Mouse (Mus musculus) thymus, adult 2 months (tissue): ENCODE measurements around the gene Rab3gap2.

Experiments used
- CTCF ChIP-seq: fragments of 200-500 bp; IDR thresholded peaks from 2 replicates; pipeline ENCODE4 v1.5.1; 2012; ENCODE audit warnings: mild to moderate bottlenecking, control low read depth, low read length, moderate library complexity, borderline replicate concordance; ENCODE audit not compliant: control insufficient read depth, poor library complexity, insufficient read depth; ENCODE audit errors: extremely low read depth
- POLR2A ChIP-seq: fragments of 200-500 bp; IDR thresholded peaks from 2 replicates; pipeline ENCODE4 v1.6.1; 2012; ENCODE audit warnings: mild to moderate bottlenecking, low read length, control low read depth, moderate library complexity; ENCODE audit not compliant: control insufficient read depth, poor library complexity, insufficient read depth; ENCODE audit errors: extremely low read depth

DNA sequence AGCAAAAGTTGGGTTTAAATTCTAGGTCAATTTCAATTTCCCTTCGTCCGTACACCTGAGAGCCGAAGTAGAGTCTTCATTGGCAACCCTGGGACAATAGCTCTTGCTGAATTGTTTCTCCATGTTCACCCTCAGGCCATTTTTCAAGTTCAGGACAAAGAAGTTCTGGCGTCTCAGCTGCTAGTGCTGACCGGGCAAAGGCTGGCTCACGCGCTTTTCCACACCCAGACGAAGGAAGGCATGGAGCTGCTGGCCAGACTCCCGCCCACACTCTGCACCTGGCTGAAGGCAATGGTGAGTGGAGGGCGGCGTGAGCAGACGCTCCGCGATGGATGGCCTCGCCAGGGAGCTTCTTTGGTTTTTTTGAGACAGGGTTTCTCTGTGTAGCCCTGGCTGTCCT, 79.3 kb downstream of the Rab3gap2 start:
- TF ChIP-seq POLR2A (no peak), CTCF (no peak)
